Mouse (Mus musculus) liver, adult 2 months (tissue): Measurements from ENCODE around the gene Mitd1. TPM values are rescaled to one million over a fixed set of nuclear protein-coding genes. Genes with fewer than 3 reads are reported as not detected.

Experiments used
- DNase-seq: peaks from one replicate; pipeline ENCODE4 v3.0.0-alpha.2; 2011; ENCODE audit warnings: low read depth, low spot score; ENCODE audit errors: extremely low read depth
- H3K27ac ChIP-seq: fragments of 200-500 bp; replicated peaks from 2 replicates; pipeline ENCODE4 v1.5.1; 2012; ENCODE audit warnings: low read depth, mild to moderate bottlenecking, control low read depth, inconsistent platforms, low read length; ENCODE audit not compliant: insufficient read depth
- H3K27me3 ChIP-seq: fragments of 200-500 bp; 2 replicates; pipeline ENCODE4 v1.6.1; 2012; ENCODE audit warnings: mild to moderate bottlenecking, moderate library complexity, low read length, inconsistent platforms; ENCODE audit not compliant: control insufficient read depth, insufficient read depth
- H3K36me3 ChIP-seq: fragments of 200-500 bp; 2 replicates; pipeline ENCODE4 v1.6.1; 2012; ENCODE audit warnings: low read length, inconsistent platforms; ENCODE audit not compliant: control insufficient read depth, insufficient read depth
- H3K4me1 ChIP-seq: fragments of 200-500 bp; 2 replicates; pipeline ENCODE4 v1.6.1; 2011; ENCODE audit warnings: low read length; ENCODE audit not compliant: control insufficient read depth, insufficient read depth
- H3K4me3 ChIP-seq: fragments of 200-500 bp; 2 replicates; pipeline ENCODE4 v1.5.1; 2011; ENCODE audit warnings: low read depth, mild to moderate bottlenecking, control low read depth, low read length, moderate library complexity; ENCODE audit not compliant: insufficient read depth
- H3K79me2 ChIP-seq: fragments of 200-500 bp; 2 replicates; pipeline ENCODE4 v1.6.1; 2012; ENCODE audit warnings: inconsistent platforms, mild to moderate bottlenecking, low read length, moderate library complexity; ENCODE audit not compliant: control insufficient read depth, insufficient read depth
- H3K9ac ChIP-seq: fragments of 200-500 bp; 2 replicates; pipeline ENCODE4 v1.6.1; 2012; ENCODE audit warnings: low read depth, mild to moderate bottlenecking, control low read depth, inconsistent platforms, low read length
- CTCF ChIP-seq: fragments of 200-500 bp; IDR thresholded peaks from 2 replicates; pipeline ENCODE4 v1.5.1; 2011; ENCODE audit warnings: low read depth, low read length, control low read depth
- POLR2A ChIP-seq: fragments of 200-500 bp; IDR thresholded peaks from 2 replicates; pipeline ENCODE4 v1.6.1; 2011; ENCODE audit warnings: low read length, control low read depth; ENCODE audit not compliant: insufficient read depth; ENCODE audit errors: extremely low read depth
- WGBS: fragments of 180-500 bp; shearing (Covaris S2); methylation state at CpG from one replicate; pipeline ENCODE4 v1.1.7; 2018; 5-methylcytosine and 5-hydroxymethylcytosine counted together
- polyA plus RNA-seq: library from polyadenylated mRNA; depleted of rRNA; stranded (reverse); fragments of >200 nt; gene quantifications from 2 replicates; pipeline ENCODE4 v1.2.3, GENCODE M21; 2012
- total RNA-seq: library from RNA; depleted of rRNA; stranded (reverse); fragments of >200 nt; gene quantifications from 2 replicates; pipeline ENCODE4 v1.2.3, GENCODE M21; 2014

Mitd1 gene
- total and polyA plus RNA-seq, 2 experiments: 4.6 to 10.7 TPM

- peaks cover 21% of the 10 kb centered on the region; the same call in 1 of the 2 replicates for H3K79me2 ChIP-seq
- 0 out of 2 replicates have a peak overlapping the region, but pooled peaks have one; percentile 11 for H3K9ac ChIP-seq
- TF ChIP-seq POLR2A (no peak), CTCF (0 out of 2 replicates have a peak, but pooled peaks have one; percentile 9)
- H3K4me1 ChIP-seq: peaks cover 13% of the 10 kb centered on the region; the same call in 1 of the 2 replicates
- peaks cover 16% of the 10 kb centered on the region for H3K36me3 ChIP-seq
- no peak overlapping the region; the same call in 1 of the 2 replicates for H3K4me3 ChIP-seq
- 37% methylated on average over 3 of the region's 3 CpGs for WGBS
- DNase-seq: peak; percentile 48
- H3K27me3 ChIP-seq: no peaks in the 10 kb centered on the region
- no peak overlapping the region for H3K27ac ChIP-seq
These were observed 1.2 kb upstream of the Mitd1 start for GRCm38 (mm10) chr1:37891400-37891799.

- H3K4me3 ChIP-seq: peak overlapping the region; percentile 71
- 75% methylated on average over 7 of the region's 7 CpGs for WGBS
- H3K79me2 ChIP-seq: peaks cover 24% of the 10 kb centered on the region; the same call in 1 of the 2 replicates
- H3K27ac ChIP-seq: peak overlapping the region; percentile 20; the same call in 1 of the 2 replicates
- TF ChIP-seq POLR2A (no peak), CTCF (no peak)
- H3K36me3 ChIP-seq: peaks cover 9% of the 10 kb centered on the region
- H3K27me3 ChIP-seq: no peaks in the 10 kb centered on the region
- no peak for DNase-seq
- H3K9ac ChIP-seq: peak overlapping the region; percentile 79
- peaks cover 13% of the 10 kb centered on the region; the same call in 1 of the 2 replicates for H3K4me1 ChIP-seq
These were observed 1.0 kb downstream of the Mitd1 start for GRCm38 (mm10) chr1:37889206-37889605.

DNA sequence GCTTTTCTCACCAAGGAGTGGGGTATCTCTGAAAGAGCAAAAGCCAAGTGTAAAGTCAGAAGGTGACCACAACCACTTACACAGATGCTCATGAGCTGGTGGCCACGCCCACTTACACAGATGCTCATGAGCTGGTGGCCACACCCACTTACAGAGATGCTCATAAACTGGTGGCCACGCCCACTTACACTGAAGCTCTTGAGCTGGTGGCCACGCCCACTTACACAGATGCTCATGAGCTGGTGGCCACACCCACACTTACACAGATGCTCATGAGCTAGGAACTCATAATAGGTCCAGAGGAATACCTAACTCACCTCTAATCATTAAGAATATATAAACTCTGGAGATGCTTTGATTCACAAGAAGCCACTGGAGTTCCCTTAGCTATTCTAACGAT, 5.8 kb downstream of the Mitd1 start:
- Histone ChIP-seq H3K27me3 (no peaks in the 10 kb centered on the region), H3K9ac (no peak overlapping the region), H3K27ac (no peak overlapping the region), H3K36me3 (peaks cover 46% of the 10 kb centered on the region), H3K4me3 (no peak overlapping the region), H3K79me2 (peaks cover 8% of the 10 kb centered on the region; the same call in 1 of the 2 replicates), H3K4me1 (peaks cover 7% of the 10 kb centered on the region; the same call in 1 of the 2 replicates)
- WGBS: 90% methylated on average over 4 of the region's 4 CpGs
- no peak for TF ChIP-seq POLR2A
- no peak for TF ChIP-seq CTCF
- no peak for DNase-seq

GRCm38 (mm10) chr1:37883411-37883810, 6.8 kb downstream of the Mitd1 start:
- no peak for TF ChIP-seq POLR2A
- no peak for TF ChIP-seq CTCF
- 93% methylated on average over 4 of the region's 4 CpGs for WGBS

GRCm38 (mm10) chr1:37877736-37878460, 12.3 kb downstream of the Mitd1 start:
- peak overlapping the region; percentile 20 for H3K27ac ChIP-seq
- peaks cover 13% of the 10 kb centered on the region for H3K4me1 ChIP-seq
- TF ChIP-seq CTCF: no peak
- no peak for TF ChIP-seq POLR2A
- H3K9ac ChIP-seq: no peak overlapping the region
- H3K27me3 ChIP-seq: no peaks in the 10 kb centered on the region
- H3K4me3 ChIP-seq: no peak overlapping the region
- no peaks in the 10 kb centered on the region for H3K79me2 ChIP-seq
- WGBS: 36% methylated on average over 13 of the region's 13 CpGs
- peaks cover 54% of the 10 kb centered on the region for H3K36me3 ChIP-seq
- DNase-seq: peak; percentile 93

More at GRCm38 (mm10) chr1:37883411-37883810, 6.8 kb downstream of the Mitd1 start:
- no peaks in the 10 kb centered on the region for H3K27me3 ChIP-seq
- H3K27ac ChIP-seq: no peak overlapping the region
- peaks cover 3% of the 10 kb centered on the region; the same call in 1 of the 2 replicates for H3K79me2 ChIP-seq
- no peak overlapping the region for H3K9ac ChIP-seq
- peaks cover 6% of the 10 kb centered on the region for H3K4me1 ChIP-seq
- DNase-seq: no peak
- peaks cover 55% of the 10 kb centered on the region for H3K36me3 ChIP-seq
- H3K4me3 ChIP-seq: no peak overlapping the region

DNA sequence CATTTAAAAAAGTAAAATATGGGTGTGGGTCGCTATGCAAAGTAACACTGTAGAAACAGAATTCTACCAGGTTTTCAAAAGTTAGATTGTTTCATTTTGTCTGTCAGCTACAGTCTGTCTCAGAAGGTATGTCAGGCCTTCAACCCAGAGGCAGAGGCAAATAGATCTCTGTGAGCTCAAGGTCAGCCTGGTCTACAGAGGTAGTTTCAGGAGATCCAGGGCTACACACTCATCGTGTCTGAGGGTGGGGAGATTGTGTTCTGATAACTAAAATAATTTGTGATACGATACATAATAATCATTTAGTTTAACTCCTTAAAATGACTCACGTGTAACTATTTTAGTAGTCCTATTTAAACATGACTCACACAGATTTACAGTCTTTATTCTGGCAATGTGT, 17.1 kb downstream of the Mitd1 start:
- no peak overlapping the region for H3K9ac ChIP-seq
- H3K27ac ChIP-seq: no peak overlapping the region
- 60% methylated on average over 4 of the region's 4 CpGs for whole genome bisulfite sequencing
- H3K27me3 ChIP-seq: no peaks in the 10 kb centered on the region
- no peak for TF ChIP-seq POLR2A
- TF ChIP-seq CTCF: no peak
- H3K36me3 ChIP-seq: peaks cover 16% of the 10 kb centered on the region; the same call in 1 of the 2 replicates
- no peak for DNase-seq
- H3K4me1 ChIP-seq: peaks cover 12% of the 10 kb centered on the region
- no peaks in the 10 kb centered on the region for H3K79me2 ChIP-seq
- H3K4me3 ChIP-seq: no peak overlapping the region
